Mouse (Mus musculus): ENCODE data around the gene Snx8. TPM values are rescaled to one million over a fixed set of nuclear protein-coding genes. Genes with fewer than 3 reads are reported as not detected.

Gene Snx8
- polyA plus RNA-seq, 1 experiment from 2014 or later, result 9.9 TPM

DNA sequence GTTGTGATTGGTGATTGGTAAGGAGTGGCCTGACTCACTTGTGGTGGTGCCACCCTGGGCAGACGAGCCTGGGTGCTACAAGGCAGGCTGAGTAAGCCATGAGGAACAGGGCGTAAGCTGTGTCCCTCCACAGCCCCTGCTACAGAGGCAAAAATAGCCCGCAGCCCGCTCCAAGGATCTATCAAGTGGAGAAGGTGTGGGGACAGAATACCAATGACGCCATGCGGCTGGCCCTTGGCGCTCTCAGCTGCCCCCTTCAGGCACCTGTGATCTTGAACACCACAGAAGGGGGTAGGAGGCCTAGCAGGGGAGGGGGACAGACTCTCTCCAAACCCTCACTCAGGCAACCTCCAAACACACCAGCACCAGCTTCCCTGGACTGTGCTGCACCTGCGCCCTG lies 83.0 kb downstream of the Snx8 start:
- peaks cover 21 to 28% of the 10 kb centered on the region in 2 experiments for H3K4me1 ChIP-seq (ENCODE audit: control insufficient read depth in 2 of 2, insufficient read depth in 2 of 2, low read length in 2 of 2)
- 36% methylated on average over 8 of the region's 8 CpGs for WGBS
- ATAC-seq (ENCODE audit: insufficient number of reproducible peaks, insufficient read depth, low FRiP score, low read depth), result peak; percentile 72
- no peak overlapping the region for H3K4me3 ChIP-seq (ENCODE audit: control insufficient read depth in 1 of 2, insufficient read depth in 1 of 2, low read depth in 1 of 2, low read length in 2 of 2)
- no peaks in the 10 kb centered on the region for H3K27me3 ChIP-seq (ENCODE audit: control insufficient read depth, insufficient read depth, low read length)
- peaks cover 68% of the 10 kb centered on the region for H3K36me3 ChIP-seq (ENCODE audit: control insufficient read depth, insufficient read depth, low read length)
- H3K9me3 ChIP-seq (ENCODE audit: control insufficient read depth, low read length), result no peaks in the 10 kb centered on the region
- peak overlapping the region; percentile 71 to 92 for H3K27ac ChIP-seq (replicated peaks in 1 of 2; ENCODE audit: control insufficient read depth in 1 of 2, insufficient read depth in 1 of 2, low read depth in 2 of 2, low read length in 2 of 2)
- H3K9ac ChIP-seq (ENCODE audit: low read length), result no peak overlapping the region
- H3K4me2 ChIP-seq (ENCODE audit: low read length), result no peak overlapping the region; the same call in 1 of the 2 replicates

DNA sequence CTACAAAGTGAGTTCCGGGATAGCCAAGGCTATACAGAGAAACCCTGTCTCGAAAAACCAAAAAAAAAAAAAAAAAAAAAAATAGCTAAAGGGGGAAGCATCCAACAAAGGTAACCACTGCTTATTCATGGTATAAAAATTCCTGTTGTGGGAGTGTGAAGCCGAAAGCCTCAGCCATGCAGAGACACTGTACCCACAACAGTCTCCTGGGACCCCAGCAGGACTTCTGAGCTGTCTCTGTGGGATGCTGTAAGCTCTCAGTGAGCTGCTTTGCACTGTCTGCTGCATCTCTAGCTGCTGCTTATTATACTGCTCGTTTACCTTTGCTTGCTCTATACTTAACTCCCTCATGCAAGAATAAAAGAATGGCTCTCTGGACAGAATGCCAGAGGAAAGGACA lies 90.8 kb downstream of the Snx8 start:
- Histone ChIP-seq H3K4me1 (ENCODE audit: control insufficient read depth in 2 of 2, insufficient read depth in 2 of 2, low read length in 2 of 2) (no peaks in the 10 kb centered on the region), H3K27ac (replicated peaks in 1 of 2; ENCODE audit: control insufficient read depth in 1 of 2, insufficient read depth in 1 of 2, low read depth in 2 of 2, low read length in 2 of 2) (no peak overlapping the region), H3K36me3 (ENCODE audit: control insufficient read depth, insufficient read depth, low read length) (peaks cover 64% of the 10 kb centered on the region), H3K9me3 (ENCODE audit: control insufficient read depth, low read length) (no peaks in the 10 kb centered on the region), H3K4me3 (ENCODE audit: control insufficient read depth in 1 of 2, insufficient read depth in 1 of 2, low read depth in 1 of 2, low read length in 2 of 2) (no peak overlapping the region), H3K4me2 (ENCODE audit: low read length) (no peak overlapping the region), H3K27me3 (ENCODE audit: control insufficient read depth, insufficient read depth, low read length) (no peaks in the 10 kb centered on the region), H3K9ac (ENCODE audit: low read length) (no peak overlapping the region)
- no peak for ATAC-seq (ENCODE audit: insufficient number of reproducible peaks, insufficient read depth, low FRiP score, low read depth)
- 88% methylated on average over 4 of the region's 4 CpGs for WGBS

GRCm38 (mm10) chr5:140292152-140292551 lies 96.9 kb downstream of the Snx8 start:
- Histone ChIP-seq H3K9me3 (ENCODE audit: control insufficient read depth, low read length) (no peaks in the 10 kb centered on the region), H3K4me3 (ENCODE audit: control insufficient read depth in 1 of 2, insufficient read depth in 1 of 2, low read depth in 1 of 2, low read length in 2 of 2) (no peak overlapping the region), H3K4me2 (ENCODE audit: low read length) (no peak overlapping the region), H3K27ac (replicated peaks in 1 of 2; ENCODE audit: control insufficient read depth in 1 of 2, insufficient read depth in 1 of 2, low read depth in 2 of 2, low read length in 2 of 2) (no peak overlapping the region), H3K9ac (ENCODE audit: low read length) (no peak overlapping the region), H3K36me3 (ENCODE audit: control insufficient read depth, insufficient read depth, low read length) (peaks cover 44% of the 10 kb centered on the region), H3K27me3 (ENCODE audit: control insufficient read depth, insufficient read depth, low read length) (no peaks in the 10 kb centered on the region), H3K4me1 (ENCODE audit: control insufficient read depth in 2 of 2, insufficient read depth in 2 of 2, low read length in 2 of 2) (peaks cover 0 to 7% of the 10 kb centered on the region in 2 experiments; a peak in 1 of 4 replicates)
- WGBS, result 85% methylated on average over 1 of the region's 1 CpGs
- no peak for ATAC-seq (ENCODE audit: insufficient number of reproducible peaks, insufficient read depth, low FRiP score, low read depth)

Small RNA genes lying within 50 kb of the gene (microRNA-seq; reads per million reads assigned to microRNA genes)
- not detected for gene Mir7038

Other genes starting within 250 kb of the Snx8 start
- 20.5 and 21.9 TPM in 2 replicates for gene Mad1l1, start 67.7 kb downstream of the Snx8 start, polyA plus RNA-seq (2014; fragmentation: Nextera tagmentation; extraction: Ambion mirVana)
- gene Nudt1, start 67.6 kb downstream of the Snx8 start, polyA plus RNA-seq (2014; fragmentation: Nextera tagmentation; extraction: Ambion mirVana), result 22.2 and 22.7 TPM in 2 replicates
- gene Mrm2, start 57.4 kb downstream of the Snx8 start, polyA plus RNA-seq (2014; fragmentation: Nextera tagmentation; extraction: Ambion mirVana), result 14.7 and 16.0 TPM in 2 replicates
- gene Eif3b, start 30.1 kb upstream of the Snx8 start, polyA plus RNA-seq (2014; fragmentation: Nextera tagmentation; extraction: Ambion mirVana), result 92.9 and 108 TPM in 2 replicates
- gene Gm4869, start 56.4 kb upstream of the Snx8 start, polyA plus RNA-seq (2014; fragmentation: Nextera tagmentation; extraction: Ambion mirVana), result not detected in 2 replicates
- 11.0 and 11.5 TPM in 2 replicates for gene Chst12, start 116.3 kb upstream of the Snx8 start, polyA plus RNA-seq (2014; fragmentation: Nextera tagmentation; extraction: Ambion mirVana)
- gene Grifin, start 175.8 kb upstream of the Snx8 start, polyA plus RNA-seq (2014; fragmentation: Nextera tagmentation; extraction: Ambion mirVana), result not detected in 2 replicates
- 3.8 and 6.4 TPM in 2 replicates for gene Lfng, start 218.1 kb upstream of the Snx8 start, polyA plus RNA-seq (2014; fragmentation: Nextera tagmentation; extraction: Ambion mirVana)